Mouse (Mus musculus) heart, adult 18-20 months (tissue): ENCODE measurements around the gene Rftn1. TPM values are rescaled to one million over a fixed set of nuclear protein-coding genes. Genes with fewer than 3 reads are reported as not detected.

Experiments
- DNase-seq, 2 experiments: peaks; one replicate each; pipeline ENCODE4 v3.0.0; 2021 to 2022; ENCODE audit warnings: mixed read lengths in 1 of 2
- total RNA-seq, 2 experiments: library from RNA; stranded (reverse); gene quantifications; 2 replicates each; pipeline ENCODE4 v1.2.3; 2021

Rftn1 gene
- total RNA-seq, 2 experiments from 2014 or later, result 52.1 to 53.3 TPM

DNA sequence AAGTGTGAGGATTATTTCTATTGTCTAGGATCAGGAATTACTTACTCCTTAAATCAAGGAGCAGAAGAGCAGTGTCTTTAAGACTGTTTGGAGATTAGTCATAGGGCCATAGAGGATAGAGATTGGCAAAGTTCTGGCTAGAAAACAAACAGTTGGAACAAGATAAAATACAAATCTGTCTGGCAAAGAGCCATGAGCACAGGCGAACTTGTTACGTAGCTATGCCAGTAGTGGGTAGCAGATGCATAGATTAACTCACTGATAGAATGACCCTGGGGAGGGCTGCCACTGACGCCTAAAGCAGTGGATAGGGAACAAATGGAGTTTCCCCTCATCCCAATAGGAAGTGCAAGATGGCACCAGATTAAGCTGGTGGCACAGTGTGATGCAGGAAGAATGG is 97.1 kb downstream of the Rftn1 start:
- DNase-seq, result no peak

DNA sequence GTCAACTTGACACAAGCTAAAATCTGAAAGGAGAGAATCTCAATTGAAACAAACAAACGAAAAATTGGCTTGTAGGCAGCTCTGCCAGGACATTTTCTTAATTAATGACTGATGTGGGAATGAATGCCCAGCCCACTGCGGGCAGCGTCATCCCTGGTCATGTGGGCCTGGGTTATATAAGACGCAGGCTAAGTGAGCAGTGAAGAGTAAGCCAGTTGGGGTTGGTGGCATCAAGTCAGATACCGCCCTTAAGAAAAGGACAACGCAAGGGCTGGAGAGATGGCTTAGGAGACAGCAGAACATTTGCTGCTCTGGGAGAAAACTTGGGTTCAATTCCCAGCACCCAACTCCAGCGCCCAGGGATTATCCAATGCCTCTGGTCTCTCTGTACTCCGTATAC is 97.6 kb downstream of the Rftn1 start:
- no peak for DNase-seq

- no peak for DNase-seq
Measured at GRCm38 (mm10) chr17:50091829-50092228, 98.6 kb downstream of the Rftn1 start.

DNA sequence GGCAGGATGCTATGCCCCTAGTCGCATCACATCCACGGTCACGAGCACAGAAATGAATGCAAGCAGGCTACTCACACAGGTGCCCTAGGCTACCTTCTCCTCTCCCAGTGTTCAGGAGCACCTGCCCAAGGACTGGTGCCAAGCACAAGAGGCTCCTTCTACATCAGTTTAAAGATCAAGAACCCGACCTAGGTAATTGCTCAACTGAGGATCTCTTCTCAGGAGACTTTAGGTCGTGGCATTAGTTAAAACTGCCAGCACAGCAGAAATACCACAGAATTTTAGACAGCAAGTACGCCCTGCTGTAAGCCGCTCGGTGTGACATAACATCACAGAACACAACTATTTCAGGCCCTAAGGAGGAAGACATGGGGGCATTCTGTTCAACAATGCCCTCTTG is 100.7 kb downstream of the Rftn1 start:
- no peak for DNase-seq

GRCm38 (mm10) chr17:50088054-50088453 is 102.4 kb downstream of the Rftn1 start:
- DNase-seq, result no peak

- no peak for DNase-seq
Measured at GRCm38 (mm10) chr17:50086887-50087286, 103.6 kb downstream of the Rftn1 start.

DNA sequence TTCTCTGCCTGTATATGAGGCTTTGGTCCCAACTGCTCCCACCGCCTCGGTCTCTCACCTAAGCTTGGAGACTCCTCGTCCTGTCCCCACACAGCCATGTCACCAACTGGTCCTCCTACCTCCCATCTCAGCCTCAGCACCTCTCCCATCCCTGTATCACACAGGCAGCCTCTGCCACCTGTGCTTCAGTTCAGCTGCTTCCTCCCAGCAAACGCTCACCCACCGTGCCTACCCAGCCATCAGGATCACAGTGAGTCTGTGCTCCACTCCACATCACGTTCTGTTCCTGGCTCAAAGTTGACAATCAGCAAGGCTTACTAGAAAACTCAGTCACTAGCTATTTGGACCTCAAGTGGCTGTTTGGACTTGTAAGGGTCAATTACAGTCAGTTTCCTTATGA is 105.8 kb downstream of the Rftn1 start:
- DNase-seq, result no peak

GRCm38 (mm10) chr17:50083937-50084336 is 106.5 kb downstream of the Rftn1 start:
- DNase-seq, result no peak

DNA sequence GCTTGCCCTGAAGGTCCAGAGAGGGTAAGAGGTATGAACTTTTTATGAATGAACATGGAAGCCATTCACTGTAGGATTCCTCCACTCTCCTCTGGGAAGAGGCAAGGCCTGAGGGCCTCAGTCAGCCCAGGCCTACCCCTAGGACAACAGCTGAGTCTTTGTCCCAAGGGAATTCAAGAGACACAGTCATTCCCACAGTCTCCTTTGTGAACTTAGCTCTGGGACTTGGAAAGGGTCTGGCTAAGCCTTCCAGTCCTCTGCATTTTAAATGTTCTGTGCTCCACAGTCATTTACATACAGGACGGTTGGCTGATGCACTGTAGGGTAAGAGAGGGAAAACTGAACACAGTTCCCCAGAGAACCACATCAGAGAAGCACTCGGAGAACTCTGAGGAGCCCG is 107.5 kb downstream of the Rftn1 start:
- peak in 1 of 2 experiments; percentile 53 for DNase-seq

DNA sequence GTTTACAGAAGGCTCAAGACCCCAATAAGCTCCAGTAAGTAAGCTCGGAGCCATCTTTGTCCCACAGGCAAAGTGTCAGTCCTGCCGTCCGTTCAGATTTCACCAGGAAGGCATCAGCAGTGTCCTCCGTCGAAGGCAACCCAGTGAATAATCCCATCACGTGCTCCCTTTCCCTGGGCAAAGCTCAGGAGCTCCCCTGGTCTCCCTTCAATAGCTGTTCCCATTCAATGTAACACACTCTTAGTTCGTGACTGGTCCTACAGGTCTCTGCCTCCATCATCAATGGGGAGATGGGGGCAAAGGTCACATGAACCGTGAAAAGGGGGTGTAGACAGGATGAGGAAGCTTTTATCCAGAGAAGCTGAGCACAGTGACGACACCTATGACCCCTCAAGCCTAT is 108.8 kb downstream of the Rftn1 start:
- DNase-seq, result no peak

DNA sequence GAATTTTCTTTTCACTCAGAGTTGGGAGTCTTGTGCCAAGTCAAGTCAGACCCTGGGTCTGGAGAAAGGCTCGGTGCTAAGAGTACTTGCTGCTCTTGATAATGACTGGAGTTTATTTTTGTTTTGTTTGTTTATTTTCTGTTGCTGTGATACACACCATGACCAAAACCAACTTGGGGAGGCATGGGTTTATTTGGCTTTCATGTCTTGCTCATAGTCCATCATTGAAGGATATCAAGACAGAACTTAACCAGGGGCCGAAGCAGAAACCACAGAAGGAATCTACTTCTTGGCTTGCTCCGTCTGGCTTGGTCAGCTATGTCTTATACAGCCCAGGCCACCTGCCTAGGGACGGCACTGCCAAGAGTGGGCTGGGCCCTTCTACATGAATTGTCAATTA is 109.5 kb downstream of the Rftn1 start:
- peak; percentile 46 to 47 for DNase-seq

DNA sequence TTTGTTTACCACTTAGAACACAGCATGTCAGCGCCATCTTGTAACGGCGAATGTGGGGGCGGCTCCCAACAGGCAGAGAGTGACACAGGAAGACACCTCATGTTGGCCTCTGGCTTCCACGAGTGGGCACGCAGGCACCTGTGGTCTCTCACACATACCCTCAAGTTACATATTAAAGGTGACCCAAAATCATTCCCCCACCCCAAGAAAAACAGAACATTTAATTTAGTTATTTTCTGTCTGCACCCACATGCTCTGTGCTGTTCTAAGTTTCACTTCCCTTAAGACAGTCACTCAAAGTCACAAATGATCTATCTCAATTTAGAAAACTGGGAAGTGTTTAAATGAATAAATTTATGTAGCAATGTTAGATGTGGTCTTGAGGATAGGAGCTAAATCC is 111.7 kb downstream of the Rftn1 start:
- no peak for DNase-seq

DNA sequence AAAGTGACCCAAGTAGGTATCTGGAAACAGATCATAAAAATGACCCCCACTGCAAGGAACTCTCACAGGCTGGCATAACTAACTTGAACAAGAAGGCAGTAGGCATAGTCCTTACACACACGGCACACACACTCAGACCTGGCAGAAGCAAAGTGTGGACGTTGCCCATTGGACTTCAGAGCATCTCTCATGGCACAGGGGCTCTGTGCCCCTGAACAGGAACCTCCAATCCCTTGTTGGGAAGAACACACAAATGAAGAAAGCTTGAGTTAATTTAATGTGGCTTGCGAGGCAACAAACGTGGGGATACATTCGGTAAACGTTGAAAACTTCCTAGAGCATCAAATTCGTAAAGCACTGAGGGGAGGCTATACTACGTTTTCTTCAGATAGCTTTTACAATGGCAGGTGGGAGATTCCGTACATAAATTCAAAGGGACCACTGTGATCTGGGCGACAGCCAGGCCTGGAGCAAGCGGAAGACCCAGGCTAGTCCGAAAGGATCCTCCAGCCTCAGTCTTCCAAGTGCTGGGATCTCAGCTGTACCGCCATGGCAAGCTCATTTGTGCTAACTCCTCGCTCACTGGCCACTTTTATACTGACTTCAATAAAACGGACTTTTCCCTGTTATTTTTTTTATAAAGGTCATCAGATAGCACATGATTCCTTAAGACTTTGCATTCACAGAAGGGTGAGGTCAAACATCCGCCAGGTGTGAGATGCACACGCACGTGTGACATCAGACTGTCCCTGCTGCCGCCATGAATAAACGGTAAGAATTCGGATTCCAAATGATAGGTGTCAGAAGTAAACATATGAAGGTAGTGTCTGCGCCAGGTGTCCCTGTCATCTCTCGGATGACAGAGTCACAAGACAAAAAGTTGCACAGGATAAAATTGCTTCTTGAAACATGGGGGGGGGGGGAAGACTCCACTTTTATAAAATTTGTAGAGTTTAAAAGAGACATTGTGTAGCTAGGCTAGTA is 117.2 kb downstream of the Rftn1 start:
- no peak for DNase-seq

GRCm38 (mm10) chr17:50071602-50071988 is 118.9 kb downstream of the Rftn1 start:
- no peak for DNase-seq

- DNase-seq, result no peak
Measured at GRCm38 (mm10) chr17:50070822-50071601, 119.5 kb downstream of the Rftn1 start.

GRCm38 (mm10) chr17:50069897-50070636 is 120.4 kb downstream of the Rftn1 start:
- DNase-seq, result peak; percentile 70 to 76

DNA sequence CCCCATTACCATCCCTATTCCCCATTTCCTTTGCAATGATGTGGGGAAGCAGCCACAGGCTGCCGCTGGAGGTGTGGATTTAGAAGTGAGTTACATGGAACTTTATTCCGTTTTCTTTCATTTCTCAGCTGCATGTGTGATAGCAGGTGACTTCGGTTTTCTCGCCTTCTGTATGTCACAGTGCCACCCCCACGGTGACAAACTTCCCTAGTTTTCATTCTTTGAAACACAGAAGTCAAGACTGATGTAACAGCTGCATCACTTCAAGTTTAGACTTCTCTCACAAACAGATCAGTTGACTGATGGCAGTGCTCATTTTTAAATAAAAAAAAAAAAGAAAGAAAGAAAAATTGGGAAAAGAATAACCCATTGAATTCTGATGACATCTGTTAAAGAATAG is 121.3 kb downstream of the Rftn1 start:
- DNase-seq, result no peak

DNA sequence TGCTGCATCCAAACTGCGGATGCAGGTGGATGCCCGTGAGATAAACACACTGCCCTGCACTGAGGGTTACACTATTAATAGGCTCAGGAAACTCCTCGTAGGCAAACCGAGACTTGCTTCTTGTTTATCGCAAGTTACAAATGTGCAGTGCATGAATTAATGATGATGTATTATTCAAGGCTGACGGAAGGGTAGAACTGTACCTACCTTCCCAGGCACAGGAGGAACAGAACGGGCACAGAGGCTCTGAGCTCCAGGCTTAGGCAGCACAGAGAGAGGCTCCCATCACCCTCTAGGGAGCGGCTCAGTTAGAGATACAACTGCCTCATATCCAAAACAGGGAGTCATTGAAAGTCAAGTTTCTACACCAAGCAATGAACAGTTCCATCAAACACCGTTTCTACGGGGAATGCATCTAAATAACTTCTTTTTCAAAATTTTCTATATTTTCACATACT is 121.8 kb downstream of the Rftn1 start:
- DNase-seq, result no peak

- no peak for DNase-seq
Measured at GRCm38 (mm10) chr17:50067774-50068680, 122.4 kb downstream of the Rftn1 start.

DNA sequence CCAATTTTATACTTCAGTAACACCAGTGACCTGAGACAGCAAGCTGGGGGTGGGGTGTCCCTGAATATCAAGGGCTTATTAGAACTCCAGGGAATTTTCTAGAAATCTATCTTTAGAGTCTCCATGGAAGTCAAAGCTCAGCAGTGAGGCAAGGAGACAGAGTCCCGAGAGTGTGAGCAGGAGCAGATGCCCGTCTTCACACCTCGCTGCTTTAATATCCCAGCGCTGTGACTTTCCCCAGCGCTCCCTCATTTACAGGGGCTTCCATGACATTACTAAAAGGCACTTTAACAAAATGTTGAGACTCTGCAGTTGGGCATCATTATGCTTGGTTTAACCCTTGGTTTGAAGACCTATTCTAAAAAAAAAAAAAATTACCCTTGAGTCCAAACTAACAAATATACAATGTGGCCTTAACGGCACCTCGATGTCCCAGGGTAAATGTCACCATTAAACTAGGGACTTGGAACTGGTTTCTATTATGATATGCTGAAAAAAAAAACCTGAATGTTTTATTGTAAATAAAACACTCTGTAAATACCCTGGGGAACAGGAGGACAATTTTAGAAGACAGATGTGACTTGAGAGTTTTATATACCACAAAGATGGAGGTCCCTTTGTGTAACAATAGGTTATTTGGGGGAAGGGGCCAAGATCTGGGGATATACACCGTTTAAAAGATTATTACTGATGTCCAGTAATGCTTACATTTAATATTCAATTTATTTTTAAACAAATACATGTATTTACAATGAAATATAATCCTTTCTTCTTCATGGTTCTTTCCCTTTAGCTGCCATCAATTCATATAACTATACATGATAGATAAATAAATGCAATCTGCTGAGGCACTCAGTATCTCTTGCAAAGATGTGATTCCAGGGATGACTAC is 123.4 kb downstream of the Rftn1 start:
- no peak for DNase-seq
